Mouse (Mus musculus) cerebellum, adult 11 months (tissue): ENCODE results near the gene Brix1.

Experiments
- DNase-seq: peaks from one replicate; pipeline ENCODE4 v3.0.0; 2022

The Brix1 gene

DNA sequence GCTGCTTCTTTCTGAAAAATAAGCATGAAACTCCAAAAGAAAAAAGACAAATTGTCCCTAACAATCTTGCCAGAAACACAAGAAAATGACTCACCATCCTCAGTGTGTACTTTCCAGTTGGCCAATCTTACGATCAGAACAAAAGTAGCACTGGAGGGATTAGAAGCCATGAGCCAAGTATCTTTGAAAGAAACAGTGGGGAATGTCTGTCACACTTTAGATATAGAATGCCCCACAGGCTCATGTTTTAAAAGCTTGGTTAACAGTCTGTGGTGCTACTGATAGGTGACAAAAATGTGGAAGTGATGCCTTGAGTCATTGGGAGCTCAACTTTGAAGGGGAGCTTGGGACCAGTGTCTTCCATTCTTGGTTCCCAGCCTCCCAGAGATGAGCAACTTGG, 43.5 kb downstream of the Brix1 start:
- no peak for DNase-seq

DNA sequence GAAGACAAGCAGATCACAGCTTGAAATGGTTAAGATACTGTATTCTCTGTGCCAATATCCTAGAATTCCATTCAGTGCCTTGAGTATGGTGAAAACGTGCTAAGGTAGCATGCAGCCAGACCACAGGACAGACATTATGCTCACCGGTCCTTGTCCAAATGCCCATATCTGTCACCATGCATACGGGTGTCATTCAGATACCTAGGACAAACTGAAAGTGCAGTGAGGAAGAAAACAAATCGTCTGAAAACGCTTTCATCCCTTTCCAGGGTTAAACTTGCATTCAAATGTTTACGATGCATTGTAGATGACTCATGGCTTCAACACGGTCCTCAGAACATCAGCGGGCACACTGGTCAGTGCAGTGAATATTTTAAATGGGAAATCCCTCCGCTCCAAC, 44.3 kb downstream of the Brix1 start:
- no peak for DNase-seq

DNA sequence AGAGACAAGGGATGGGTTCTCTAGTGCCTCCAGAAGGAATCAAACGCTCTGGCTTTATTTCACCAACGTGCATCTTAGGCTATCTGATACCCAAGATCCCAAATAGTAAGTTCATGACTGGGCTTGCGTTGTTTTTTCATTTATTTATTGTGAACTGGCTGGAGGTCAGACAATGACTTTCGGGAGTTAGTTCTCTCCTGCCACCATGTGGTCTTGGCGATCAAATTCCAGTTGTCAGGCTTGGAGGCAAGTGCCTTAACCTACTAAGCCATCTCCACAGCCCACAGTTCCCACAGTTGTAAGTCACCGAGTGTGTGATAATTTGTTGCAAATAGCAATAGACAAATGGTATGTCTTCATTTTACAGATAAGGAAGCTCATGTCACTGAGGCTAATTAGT, 45.8 kb downstream of the Brix1 start:
- DNase-seq, result no peak

DNA sequence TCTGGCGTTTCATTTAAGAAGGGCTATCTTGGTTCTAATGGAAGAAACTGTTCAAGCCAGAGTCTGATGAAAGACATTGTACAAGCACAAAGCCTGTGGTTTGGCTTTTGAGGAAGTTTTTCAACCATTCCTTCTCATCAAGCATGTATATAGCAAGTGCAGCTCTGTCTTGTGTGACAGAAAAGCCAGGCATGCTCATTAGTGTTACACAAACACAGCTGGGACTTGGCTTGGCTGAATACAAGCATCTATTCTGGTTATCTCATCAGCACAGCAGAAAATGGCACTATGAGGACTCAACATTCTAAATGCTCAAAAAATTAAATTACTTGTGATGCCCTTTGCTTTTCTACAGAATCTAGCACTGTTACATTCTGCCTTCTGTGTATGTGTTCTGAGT, 48.9 kb downstream of the Brix1 start:
- DNase-seq, result no peak

DNA sequence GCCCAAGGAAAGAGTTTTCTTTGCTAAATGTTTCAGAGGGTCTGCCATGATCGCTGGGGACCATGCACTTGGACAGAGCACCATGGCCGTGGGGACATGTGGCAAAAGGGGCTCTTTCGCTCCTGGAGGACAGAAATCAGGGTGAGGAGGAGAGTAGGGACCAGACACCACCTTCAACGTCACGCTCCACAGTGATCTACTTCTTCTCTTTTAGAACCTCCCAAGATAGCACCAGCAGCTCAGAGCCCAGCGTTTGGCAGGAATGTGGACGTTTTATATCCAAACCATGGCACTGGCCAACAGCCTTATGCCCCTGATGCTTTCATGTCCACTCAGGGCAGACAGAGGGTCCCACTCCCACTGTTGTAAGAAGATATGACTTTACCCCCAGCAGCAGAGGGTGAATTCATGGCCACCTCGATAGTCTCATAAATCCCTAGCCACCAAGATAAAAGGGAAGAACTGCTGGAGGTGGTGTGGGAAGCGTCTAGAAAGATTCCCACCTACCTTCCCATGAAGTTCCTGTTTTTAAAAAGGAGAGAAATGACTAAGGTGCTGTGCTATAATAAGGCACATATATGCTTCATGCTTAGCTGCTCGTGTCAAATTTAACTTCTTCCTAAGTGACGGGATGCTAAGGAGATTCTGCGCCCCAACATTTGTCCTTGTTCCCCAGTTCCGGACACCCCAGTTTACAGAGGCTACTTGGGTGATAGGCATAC, 59.0 kb downstream of the Brix1 start:
- no peak for DNase-seq

DNA sequence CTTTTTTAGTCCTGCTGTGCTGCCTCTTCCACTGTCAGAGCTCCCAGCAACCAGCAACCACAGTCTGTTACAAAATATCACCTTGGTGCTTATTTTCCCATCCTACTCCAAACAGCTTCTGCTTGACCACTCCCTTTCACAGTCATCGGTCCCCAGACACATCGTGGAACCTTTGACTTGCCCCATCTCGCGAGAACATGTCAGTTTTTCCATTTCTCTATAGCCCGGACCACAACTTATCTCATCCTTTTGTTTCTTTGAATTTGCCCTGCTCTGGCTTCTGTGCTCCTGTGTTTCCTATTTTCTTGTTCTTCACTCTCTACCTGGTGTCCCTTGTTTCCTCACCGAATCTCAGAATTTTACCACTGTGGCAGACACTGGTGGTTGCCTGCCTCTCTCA, 59.6 kb downstream of the Brix1 start:
- no peak for DNase-seq
